Mouse (Mus musculus) C2C12 (cell line): ENCODE results near the gene Nav2.

ENCODE experiments used
- CEBPB ChIP-seq: IDR thresholded peaks from one replicate; pipeline ENCODE4 v1.6.1; 2011; ENCODE audit warnings: low read depth, mild to moderate bottlenecking, control low read depth, moderate library complexity
- CTCF ChIP-seq: IDR thresholded peaks from one replicate; pipeline ENCODE4 v1.5.1; 2011; ENCODE audit not compliant: control insufficient read depth, insufficient read depth, insufficient read length
- MAX ChIP-seq: IDR thresholded peaks from one replicate; pipeline ENCODE4 v1.6.1; 2011; ENCODE audit warnings: mild to moderate bottlenecking, control low read depth
- MYOD1 ChIP-seq: IDR thresholded peaks from one replicate; pipeline ENCODE4 v1.6.1; 2011; ENCODE audit warnings: low read depth; ENCODE audit not compliant: control insufficient read depth, insufficient read length

DNA sequence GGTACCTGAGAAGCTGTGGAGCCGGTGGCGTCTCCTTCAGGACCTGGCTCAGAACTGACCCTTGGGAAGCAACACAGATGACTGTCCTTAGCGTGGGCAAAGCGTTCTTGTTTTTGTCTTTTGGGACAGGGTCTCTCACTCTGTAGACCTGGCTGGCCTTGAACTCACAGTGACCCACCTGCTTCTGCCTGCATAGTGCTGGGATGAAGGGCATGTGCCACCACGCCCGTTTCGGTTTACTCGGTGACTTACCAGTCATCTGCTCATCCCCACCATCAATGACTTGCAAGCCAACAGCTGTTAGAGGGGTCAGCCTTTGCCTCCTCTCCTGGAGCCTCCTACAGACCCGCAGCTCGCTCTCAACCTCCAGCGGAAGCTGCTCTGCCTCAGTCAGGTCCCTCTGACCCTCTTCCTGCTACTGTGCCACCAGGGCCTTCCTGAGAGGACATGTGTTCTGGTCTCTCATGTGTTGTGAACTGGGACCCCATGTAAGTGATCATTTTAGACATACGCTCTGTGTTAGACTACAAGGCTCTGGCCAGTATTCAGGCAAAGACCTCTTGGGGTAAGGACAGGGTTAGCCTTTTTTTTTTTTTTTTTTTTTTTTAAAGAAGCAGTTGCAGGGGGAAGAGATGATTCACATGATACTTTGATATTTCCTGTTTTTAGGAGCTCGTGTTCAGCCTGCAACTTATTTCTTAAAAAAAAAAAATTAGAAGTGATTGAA, 342.2 kb downstream of the Nav2 start:
- no peak for TF ChIP-seq CTCF
- no peak for TF ChIP-seq CEBPB
- no peak for TF ChIP-seq MAX
- TF ChIP-seq MYOD1: no peak
